Mouse (Mus musculus): ENCODE results near the gene Fbxo44.
"Not testable (repeated sequence)": the region's sequence is repeated elsewhere in the genome, so short reads cannot be mapped to it uniquely, and the experiment has no call there.

The Fbxo44 gene

GRCm38 (mm10) chr4:148160436-148161390 is at the start of gene Fbxo44, which contains the start of gene Fbxo2:
Gene Fbxo44, minus strand, starts transcription at chr4:148160482.
Gene Fbxo2, plus strand, starts transcription at chr4:148160621.
- DNase-seq (ENCODE audit: low read depth) = peak; percentile 74

GRCm38 (mm10) chr4:148204873-148205232 is 44.6 kb upstream of the Fbxo44 start:
- no peak for DNase-seq (ENCODE audit: low read depth)

GRCm38 (mm10) chr4:148204061-148204872 is 44.0 kb upstream of the Fbxo44 start:
- no peak for DNase-seq (ENCODE audit: low read depth)

- DNase-seq (ENCODE audit: low read depth) = no peak
Measured at GRCm38 (mm10) chr4:148203557-148203956, 43.3 kb upstream of the Fbxo44 start.

- DNase-seq (ENCODE audit: low read depth) = no peak
Measured at GRCm38 (mm10) chr4:148198721-148199120, 38.4 kb upstream of the Fbxo44 start.

GRCm38 (mm10) chr4:148194400-148194799 is 34.1 kb upstream of the Fbxo44 start:
- DNase-seq (ENCODE audit: low read depth) = no peak

GRCm38 (mm10) chr4:148192707-148193245 is 32.5 kb upstream of the Fbxo44 start:
- DNase-seq (ENCODE audit: low read depth) = no peak

- DNase-seq (ENCODE audit: low read depth) = not testable (repeated sequence)
Measured at GRCm38 (mm10) chr4:148188767-148189166, 28.5 kb upstream of the Fbxo44 start.

GRCm38 (mm10) chr4:148185819-148186218 is 25.5 kb upstream of the Fbxo44 start:
- DNase-seq (ENCODE audit: low read depth) = peak; percentile 12

GRCm38 (mm10) chr4:148184564-148184963 is 24.3 kb upstream of the Fbxo44 start:
- DNase-seq (ENCODE audit: low read depth) = no peak

- no peak for DNase-seq (ENCODE audit: low read depth)
Measured at GRCm38 (mm10) chr4:148182363-148182762, 22.1 kb upstream of the Fbxo44 start.

- no peak for DNase-seq (ENCODE audit: low read depth)
Measured at GRCm38 (mm10) chr4:148181483-148181882, 21.2 kb upstream of the Fbxo44 start.

- no peak for DNase-seq (ENCODE audit: low read depth)
Measured at GRCm38 (mm10) chr4:148177716-148178115, 17.4 kb upstream of the Fbxo44 start.

GRCm38 (mm10) chr4:148176603-148177002 is 16.3 kb upstream of the Fbxo44 start:
- DNase-seq (ENCODE audit: low read depth) = not testable (repeated sequence)

GRCm38 (mm10) chr4:148174495-148174862 is 14.2 kb upstream of the Fbxo44 start:
- DNase-seq (ENCODE audit: low read depth) = no peak

- no peak for DNase-seq (ENCODE audit: low read depth)
Measured at GRCm38 (mm10) chr4:148173811-148174494, 13.7 kb upstream of the Fbxo44 start.

- DNase-seq (ENCODE audit: low read depth) = no peak
Measured at GRCm38 (mm10) chr4:148171261-148171660, 11.0 kb upstream of the Fbxo44 start.

- peak; percentile 79 for DNase-seq (ENCODE audit: low read depth)
Measured at GRCm38 (mm10) chr4:148170842-148171241, 10.6 kb upstream of the Fbxo44 start.

GRCm38 (mm10) chr4:148169586-148169985 is 9.3 kb upstream of the Fbxo44 start:
- peak; percentile 36 for DNase-seq (ENCODE audit: low read depth)

GRCm38 (mm10) chr4:148168287-148168686 is 8.0 kb upstream of the Fbxo44 start:
- peak; percentile 85 for DNase-seq (ENCODE audit: low read depth)

- DNase-seq (ENCODE audit: low read depth) = peak; percentile 84
Measured at GRCm38 (mm10) chr4:148166986-148167385, 6.7 kb upstream of the Fbxo44 start.

GRCm38 (mm10) chr4:148166431-148166830 is 6.1 kb upstream of the Fbxo44 start:
- no peak for DNase-seq (ENCODE audit: low read depth)

Data from induced T-regulatory cell, adult 2 months (primary cell).